Mouse (Mus musculus): ENCODE data around the gene Bicdl1. TPM values are rescaled to one million over a fixed set of nuclear protein-coding genes. Genes with fewer than 3 reads are reported as not detected.

Gene Bicdl1
- 14.3 and 16.7 TPM in 2 replicates for polyA plus RNA-seq (2015; fragmentation: Nextera tagmentation; extraction: Ambion mirVana)

DNA sequence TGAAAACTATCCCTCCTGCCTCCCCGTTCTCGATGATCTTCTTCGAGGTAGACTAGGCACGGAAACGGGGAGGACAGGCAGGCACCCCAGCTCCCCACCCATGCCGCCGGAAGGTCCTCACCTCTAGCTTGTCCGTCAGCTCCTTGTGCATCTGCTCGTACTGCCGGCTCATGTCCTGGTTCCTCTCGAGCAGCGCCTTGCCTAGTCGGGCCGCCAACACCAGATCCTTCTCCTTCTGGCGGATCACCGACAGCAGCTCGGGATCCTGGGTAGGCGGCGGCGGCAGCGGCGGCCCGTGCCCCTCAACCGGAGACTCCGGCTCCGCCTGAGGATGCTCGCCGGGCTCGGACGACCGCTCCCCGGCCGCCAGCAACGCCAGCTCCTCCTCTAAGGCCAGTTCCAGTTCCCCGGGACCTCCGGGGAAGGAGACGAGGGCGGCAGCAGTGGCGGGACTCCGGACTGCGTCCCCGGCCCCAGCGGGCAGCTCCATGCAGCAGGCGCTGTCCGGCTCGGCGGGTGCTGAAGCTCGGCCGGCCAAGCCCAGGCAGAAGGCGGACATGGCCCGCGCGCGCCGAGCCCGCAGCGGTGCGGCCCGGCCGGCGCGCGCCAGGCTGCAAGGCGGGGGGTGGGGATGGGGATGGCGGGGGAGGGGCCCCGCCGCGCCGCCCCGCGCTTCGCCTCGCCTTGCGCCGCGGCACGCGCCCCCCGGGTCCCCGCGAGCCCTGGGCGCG, at the start of gene Bicdl1:
TSS of gene Bicdl1 (minus strand) at position 621 of the 731 bp plus-strand sequence.
- Histone ChIP-seq H3K4me1 (peaks cover 21% of the 10 kb centered on the region), H3K27ac (no peak within 1 kb of the TSS), H3K9ac (no peak within 1 kb of the TSS), H3K36me3 (no peaks in the 10 kb centered on the region), H3K4me3 (peak within 1 kb of the TSS; percentile 60), H3K27me3 (peaks cover 42% of the 10 kb centered on the region), H3K9me3 (no peaks in the 10 kb centered on the region), H3K4me2 (peak within 1 kb of the TSS; percentile 100)
- under 1% methylated on average over 40 of the region's 83 CpGs for WGBS
- ATAC-seq (ENCODE audit: insufficient number of reproducible peaks, low FRiP score, low TSS enrichment, low read depth), result peak; percentile 77

DNA sequence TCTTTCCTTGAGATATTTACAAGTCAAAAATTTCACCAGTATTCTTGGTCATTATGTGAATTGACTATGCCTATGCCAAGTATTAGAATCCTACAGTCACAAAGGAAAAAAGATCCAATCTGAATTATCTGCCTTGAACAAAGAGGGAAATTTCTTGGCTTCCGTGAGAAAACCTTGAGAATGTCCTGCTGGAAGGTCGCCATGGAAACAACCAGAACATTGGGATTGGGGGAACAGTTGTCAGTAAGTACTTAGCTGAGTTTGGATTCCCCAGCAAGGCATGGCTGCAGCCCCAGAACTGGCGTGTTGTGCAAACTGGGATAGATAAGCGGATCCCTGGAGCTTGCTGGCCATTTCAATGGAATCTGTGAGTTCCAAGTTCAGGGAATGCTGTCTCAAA, 45.5 kb upstream of the Bicdl1 start:
- ATAC-seq (ENCODE audit: insufficient number of reproducible peaks, low FRiP score, low TSS enrichment, low read depth), result no peak
- no peak overlapping the region for H3K9ac ChIP-seq
- no peak overlapping the region for H3K4me2 ChIP-seq
- no peaks in the 10 kb centered on the region for H3K27me3 ChIP-seq
- H3K4me1 ChIP-seq, result no peaks in the 10 kb centered on the region
- WGBS, result 75% methylated on average over 4 of the region's 4 CpGs
- no peaks in the 10 kb centered on the region for H3K36me3 ChIP-seq
- H3K27ac ChIP-seq, result no peak overlapping the region
- no peak overlapping the region for H3K4me3 ChIP-seq
- H3K9me3 ChIP-seq, result no peaks in the 10 kb centered on the region

DNA sequence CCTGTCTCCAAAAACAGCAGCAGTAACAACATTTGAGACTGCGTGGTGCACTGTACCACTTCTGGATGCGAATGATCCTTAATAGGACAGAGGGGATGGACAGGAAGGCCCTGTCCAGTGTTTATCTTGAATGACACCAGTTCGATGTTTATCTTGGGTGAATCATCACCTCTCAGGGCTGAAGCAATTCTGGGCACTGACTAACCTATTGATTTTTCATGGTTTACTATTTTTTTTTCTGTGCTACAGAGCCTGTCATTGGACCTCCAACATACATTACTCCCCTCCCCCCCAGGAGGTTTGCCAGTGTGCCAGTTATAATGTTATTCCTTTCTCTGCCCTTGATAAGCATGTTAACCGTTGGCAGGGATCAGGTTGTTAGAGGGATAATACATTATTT, 43.9 kb upstream of the Bicdl1 start:
- H3K4me2 ChIP-seq, result no peak overlapping the region
- H3K4me1 ChIP-seq, result no peaks in the 10 kb centered on the region
- no peaks in the 10 kb centered on the region for H3K36me3 ChIP-seq
- no peak for ATAC-seq (ENCODE audit: insufficient number of reproducible peaks, low FRiP score, low TSS enrichment, low read depth)
- 0 out of 2 replicates have a peak, but pooled peaks cover under 1% of the 10 kb centered on the region for H3K9me3 ChIP-seq
- WGBS, result 75% methylated on average over 4 of the region's 4 CpGs
- H3K9ac ChIP-seq, result no peak overlapping the region
- H3K4me3 ChIP-seq, result no peak overlapping the region
- H3K27me3 ChIP-seq, result no peaks in the 10 kb centered on the region
- H3K27ac ChIP-seq, result no peak overlapping the region

DNA sequence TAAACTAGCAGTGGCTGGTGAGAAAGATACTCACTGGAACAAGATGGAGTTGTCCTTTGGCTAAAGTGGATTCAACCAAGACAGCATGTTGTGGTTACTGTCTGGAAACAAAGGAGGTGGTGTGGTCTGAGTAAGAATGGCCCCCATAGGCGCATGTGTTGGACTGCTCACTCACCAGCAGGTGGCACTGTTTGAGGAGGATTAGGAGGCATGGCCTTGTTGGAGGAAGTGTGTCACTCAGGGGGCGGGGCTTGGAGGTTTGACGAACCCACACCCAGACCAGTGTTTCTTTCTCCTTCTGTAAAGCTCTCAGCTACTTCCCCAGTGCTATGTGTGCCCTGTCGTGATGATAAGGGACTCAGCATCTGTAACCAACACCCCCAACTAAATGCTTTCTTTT, 38.6 kb upstream of the Bicdl1 start:
- H3K27me3 ChIP-seq, result no peaks in the 10 kb centered on the region
- no peak overlapping the region for H3K4me2 ChIP-seq
- H3K9me3 ChIP-seq, result 0 out of 2 replicates have a peak, but pooled peaks cover 4% of the 10 kb centered on the region
- no peak overlapping the region for H3K4me3 ChIP-seq
- H3K9ac ChIP-seq, result no peak overlapping the region
- ATAC-seq (ENCODE audit: insufficient number of reproducible peaks, low FRiP score, low TSS enrichment, low read depth), result no peak
- no peaks in the 10 kb centered on the region for H3K36me3 ChIP-seq
- no peak overlapping the region for H3K27ac ChIP-seq
- H3K4me1 ChIP-seq, result no peaks in the 10 kb centered on the region
- WGBS, result 91% methylated on average over 4 of the region's 4 CpGs

DNA sequence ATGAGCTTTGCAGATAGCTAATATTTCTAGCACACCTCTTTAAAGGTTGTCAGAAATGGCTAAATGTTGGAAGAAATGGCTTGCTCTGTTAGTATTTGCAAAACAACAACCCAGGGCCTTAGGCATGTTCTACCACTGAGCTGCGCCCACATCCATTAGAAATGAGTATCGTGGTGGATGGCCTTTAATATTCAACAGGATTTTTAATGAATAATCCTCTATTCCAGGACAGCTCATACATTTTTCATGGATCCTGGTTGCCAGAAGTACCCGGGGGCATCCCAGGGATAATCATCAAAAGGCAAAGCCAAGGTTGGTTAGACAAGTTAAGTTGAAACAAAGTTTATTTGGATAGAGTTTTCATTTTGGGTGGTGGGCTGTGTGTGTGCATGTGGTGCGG, 37.7 kb upstream of the Bicdl1 start:
- Histone ChIP-seq H3K4me3 (no peak overlapping the region), H3K27ac (no peak overlapping the region), H3K36me3 (no peaks in the 10 kb centered on the region), H3K4me1 (no peaks in the 10 kb centered on the region), H3K9me3 (0 out of 2 replicates have a peak, but pooled peaks cover 4% of the 10 kb centered on the region), H3K4me2 (no peak overlapping the region), H3K27me3 (no peaks in the 10 kb centered on the region), H3K9ac (no peak overlapping the region)
- 92% methylated on average over 4 of the region's 4 CpGs for WGBS
- ATAC-seq (ENCODE audit: insufficient number of reproducible peaks, low FRiP score, low TSS enrichment, low read depth), result no peak

DNA sequence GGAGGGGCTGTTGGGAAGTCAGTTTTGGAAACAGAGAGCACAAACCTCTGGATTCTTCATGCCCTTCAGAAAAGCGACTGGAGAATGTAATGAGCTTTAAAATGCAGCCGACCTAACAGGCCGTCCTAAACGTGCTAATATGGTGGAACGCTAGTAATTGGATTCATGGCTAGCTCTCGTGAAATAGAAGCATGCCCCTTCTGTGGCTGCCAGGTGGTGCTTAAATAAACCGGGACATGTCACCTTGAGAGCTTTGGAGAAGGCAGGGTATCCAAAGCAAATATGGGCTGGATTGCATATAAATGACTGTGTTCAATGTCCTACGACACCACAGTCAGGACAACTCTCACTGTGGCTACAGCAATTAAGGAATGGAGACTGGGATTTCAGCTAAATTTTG, 35.4 kb upstream of the Bicdl1 start:
- Histone ChIP-seq H3K36me3 (no peaks in the 10 kb centered on the region), H3K4me2 (no peak overlapping the region), H3K27me3 (no peaks in the 10 kb centered on the region), H3K27ac (no peak overlapping the region), H3K9ac (no peak overlapping the region), H3K4me3 (no peak overlapping the region), H3K4me1 (no peaks in the 10 kb centered on the region), H3K9me3 (0 out of 2 replicates have a peak, but pooled peaks cover 4% of the 10 kb centered on the region)
- ATAC-seq (ENCODE audit: insufficient number of reproducible peaks, low FRiP score, low TSS enrichment, low read depth), result no peak
- 39% methylated on average over 8 of the region's 8 CpGs for WGBS

DNA sequence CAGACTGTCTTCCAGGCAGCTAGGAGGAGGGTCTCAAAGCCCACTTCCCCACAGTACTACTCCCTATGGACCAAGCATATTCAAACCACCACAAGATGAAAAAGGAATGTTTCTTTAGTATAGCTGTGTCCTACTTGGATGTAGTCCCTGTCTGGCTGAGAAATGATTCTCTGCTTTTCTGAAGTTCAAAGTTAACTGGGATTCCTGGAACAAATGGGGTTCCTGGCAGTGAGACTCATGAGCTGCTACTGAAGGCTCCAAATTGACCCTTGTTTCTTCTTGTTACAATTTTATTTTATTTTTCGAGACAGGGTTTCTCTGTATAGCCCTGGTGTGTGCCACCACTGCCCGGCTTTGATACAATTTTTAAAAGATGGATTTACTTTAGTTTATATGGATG, 32.6 kb upstream of the Bicdl1 start:
- no peaks in the 10 kb centered on the region for H3K9me3 ChIP-seq
- H3K4me1 ChIP-seq, result no peaks in the 10 kb centered on the region
- no peak for ATAC-seq (ENCODE audit: insufficient number of reproducible peaks, low FRiP score, low TSS enrichment, low read depth)
- no peaks in the 10 kb centered on the region for H3K36me3 ChIP-seq
- H3K9ac ChIP-seq, result no peak overlapping the region
- no peak overlapping the region for H3K4me3 ChIP-seq
- H3K27me3 ChIP-seq, result no peaks in the 10 kb centered on the region
- H3K27ac ChIP-seq, result no peak overlapping the region
- WGBS, result 73% methylated on average over 2 of the region's 2 CpGs
- H3K4me2 ChIP-seq, result no peak overlapping the region

DNA sequence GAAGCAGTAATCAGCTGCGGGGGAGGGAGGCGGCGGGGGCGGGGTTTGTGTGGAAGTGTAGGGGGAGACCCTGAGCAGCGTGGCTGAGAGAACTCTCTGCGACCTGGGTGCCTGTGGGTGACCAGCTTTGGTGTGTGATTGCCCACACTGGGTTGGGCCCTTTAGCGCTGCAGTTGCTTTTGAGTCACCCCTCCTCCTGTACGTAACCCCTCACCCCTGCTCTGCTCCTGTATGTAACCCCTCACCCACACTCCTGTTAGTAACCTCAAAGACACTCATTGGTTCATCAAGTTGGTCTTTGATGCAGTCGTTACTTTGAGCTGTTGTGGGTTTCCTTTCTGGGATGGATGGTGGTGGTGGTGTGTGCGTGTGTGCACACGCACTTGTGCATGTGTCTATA, 29.5 kb upstream of the Bicdl1 start:
- H3K36me3 ChIP-seq, result no peaks in the 10 kb centered on the region
- 67% methylated on average over 11 of the region's 11 CpGs for WGBS
- H3K27me3 ChIP-seq, result no peaks in the 10 kb centered on the region
- ATAC-seq (ENCODE audit: insufficient number of reproducible peaks, low FRiP score, low TSS enrichment, low read depth), result no peak
- H3K4me2 ChIP-seq, result no peak overlapping the region
- no peaks in the 10 kb centered on the region for H3K4me1 ChIP-seq
- no peak overlapping the region for H3K4me3 ChIP-seq
- H3K27ac ChIP-seq, result no peak overlapping the region
- H3K9me3 ChIP-seq, result no peaks in the 10 kb centered on the region
- H3K9ac ChIP-seq, result no peak overlapping the region

DNA sequence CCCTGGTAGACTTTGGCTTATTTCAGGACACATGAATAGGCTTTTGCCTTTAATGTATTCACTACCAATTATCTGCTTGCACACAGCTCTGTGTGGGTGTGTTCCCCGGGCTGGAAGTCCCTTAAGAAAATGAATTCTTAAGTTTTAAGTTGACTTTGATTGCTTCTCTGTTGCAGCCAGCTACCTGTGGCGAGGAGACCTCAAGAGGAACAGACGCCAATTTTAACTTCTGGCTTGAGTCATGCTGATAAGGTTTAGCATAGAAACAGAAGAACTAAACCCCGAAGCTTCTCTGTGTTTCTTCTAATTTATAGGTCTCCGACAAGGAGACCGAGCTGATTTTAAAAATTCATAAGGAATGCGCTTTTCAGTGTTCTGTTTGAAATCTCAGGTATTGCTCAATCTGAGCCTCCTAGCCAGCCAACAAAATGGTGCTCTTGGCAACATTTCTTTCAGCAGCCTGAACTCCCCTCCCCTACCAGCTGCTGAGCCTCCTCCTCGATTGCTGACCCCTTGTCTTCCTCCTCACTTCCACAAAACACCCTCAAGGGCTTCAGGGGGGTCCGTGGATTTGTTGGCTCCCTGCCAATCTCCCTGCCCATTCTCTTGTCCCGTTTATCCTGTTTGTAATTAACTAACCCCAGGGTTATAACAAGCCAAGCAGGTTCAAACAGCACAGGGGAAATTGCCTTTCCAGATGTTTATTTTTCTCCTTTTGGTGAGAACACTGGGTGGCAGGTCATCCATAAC, 27.2 kb upstream of the Bicdl1 start:
- Histone ChIP-seq H3K36me3 (no peaks in the 10 kb centered on the region), H3K4me3 (no peak overlapping the region), H3K4me2 (no peak overlapping the region), H3K9ac (no peak overlapping the region), H3K27ac (no peak overlapping the region), H3K9me3 (no peaks in the 10 kb centered on the region), H3K27me3 (no peaks in the 10 kb centered on the region), H3K4me1 (no peaks in the 10 kb centered on the region)
- 32% methylated on average over 10 of the region's 10 CpGs for WGBS
- ATAC-seq (ENCODE audit: insufficient number of reproducible peaks, low FRiP score, low TSS enrichment, low read depth), result no peak

DNA sequence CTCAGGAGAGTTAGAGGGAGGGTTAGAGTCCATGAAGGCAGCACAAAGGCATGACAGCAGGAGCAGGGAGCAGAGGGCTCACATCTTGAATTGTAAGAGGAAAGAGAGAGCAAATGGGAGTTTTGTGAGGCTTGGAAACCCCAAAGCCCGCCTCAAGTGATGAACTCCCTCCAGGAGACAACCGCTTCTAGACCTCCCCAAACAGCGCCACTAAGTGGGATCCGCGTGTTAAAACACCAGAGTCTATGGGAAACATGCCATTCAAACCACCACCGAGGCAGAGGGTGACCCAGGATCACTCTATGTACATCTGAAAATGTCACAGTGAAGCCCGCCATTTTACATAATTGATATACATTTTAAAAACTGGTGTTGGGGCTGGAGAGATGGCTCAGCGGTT, 26.1 kb upstream of the Bicdl1 start:
- no peak overlapping the region for H3K4me3 ChIP-seq
- no peaks in the 10 kb centered on the region for H3K36me3 ChIP-seq
- H3K9ac ChIP-seq, result no peak overlapping the region
- no peak for ATAC-seq (ENCODE audit: insufficient number of reproducible peaks, low FRiP score, low TSS enrichment, low read depth)
- no peak overlapping the region for H3K27ac ChIP-seq
- no peaks in the 10 kb centered on the region for H3K4me1 ChIP-seq
- no peaks in the 10 kb centered on the region for H3K9me3 ChIP-seq
- no peak overlapping the region for H3K4me2 ChIP-seq
- WGBS, result 81% methylated on average over 8 of the region's 8 CpGs
- H3K27me3 ChIP-seq, result no peaks in the 10 kb centered on the region

DNA sequence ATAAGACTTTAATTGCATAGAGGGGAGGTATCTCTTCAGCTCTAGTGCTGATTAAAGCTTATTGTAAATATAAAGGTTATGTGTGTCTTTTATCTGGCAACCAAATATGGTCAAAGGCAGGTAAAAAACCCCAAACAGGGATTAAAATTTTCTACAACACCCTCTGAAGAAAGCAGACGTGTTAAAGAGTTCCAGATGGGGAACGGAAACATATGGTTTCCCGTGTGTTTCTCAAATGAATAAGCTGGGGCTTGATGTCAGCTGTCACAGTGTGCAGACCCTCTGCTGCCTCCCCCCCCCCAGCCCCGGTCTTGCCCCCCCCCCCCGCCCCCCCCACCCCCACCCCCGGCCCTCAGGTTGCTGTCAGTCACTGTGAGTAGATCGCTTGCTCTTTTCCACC, 24.1 kb upstream of the Bicdl1 start:
- H3K27me3 ChIP-seq, result no peaks in the 10 kb centered on the region
- H3K36me3 ChIP-seq, result no peaks in the 10 kb centered on the region
- H3K27ac ChIP-seq, result no peak overlapping the region
- 10% methylated on average over 4 of the region's 7 CpGs for WGBS
- no peak overlapping the region for H3K4me2 ChIP-seq
- no peaks in the 10 kb centered on the region for H3K4me1 ChIP-seq
- ATAC-seq (ENCODE audit: insufficient number of reproducible peaks, low FRiP score, low TSS enrichment, low read depth), result no peak
- H3K9me3 ChIP-seq, result no peaks in the 10 kb centered on the region
- no peak overlapping the region for H3K9ac ChIP-seq
- H3K4me3 ChIP-seq, result no peak overlapping the region

DNA sequence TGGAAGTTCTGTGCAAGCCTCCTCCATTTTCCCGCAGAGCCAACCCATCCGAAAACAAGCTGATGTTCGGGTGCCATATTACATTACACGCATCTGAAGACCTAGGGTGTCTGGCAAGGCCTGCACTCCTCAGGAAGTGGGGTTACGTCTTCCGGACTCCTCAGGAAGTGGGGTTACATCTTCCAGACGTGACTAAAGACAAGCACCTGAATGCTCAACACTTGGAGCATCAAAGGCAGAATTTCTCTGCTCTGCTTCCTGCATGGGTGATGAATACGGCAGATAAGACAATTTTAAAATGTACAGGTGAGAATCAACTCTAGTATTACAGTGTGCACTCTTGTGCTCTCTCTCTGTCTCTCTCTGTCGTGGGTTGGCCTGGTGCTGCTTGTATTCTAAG, 23.4 kb upstream of the Bicdl1 start:
- H3K4me1 ChIP-seq, result no peaks in the 10 kb centered on the region
- WGBS, result 75% methylated on average over 9 of the region's 9 CpGs
- no peaks in the 10 kb centered on the region for H3K36me3 ChIP-seq
- H3K9me3 ChIP-seq, result no peaks in the 10 kb centered on the region
- no peak overlapping the region for H3K27ac ChIP-seq
- H3K4me3 ChIP-seq, result no peak overlapping the region
- no peak overlapping the region for H3K9ac ChIP-seq
- H3K4me2 ChIP-seq, result no peak overlapping the region
- ATAC-seq (ENCODE audit: insufficient number of reproducible peaks, low FRiP score, low TSS enrichment, low read depth), result no peak
- H3K27me3 ChIP-seq, result no peaks in the 10 kb centered on the region

Data from limb, embryonic 15.5 days (tissue).